Mouse (Mus musculus) cerebellum, adult 11 months (tissue): ENCODE measurements around the gene Frrs1l.

Experiments used
- DNase-seq: peaks from one replicate; pipeline ENCODE4 v3.0.0; 2022

The Frrs1l gene

DNA sequence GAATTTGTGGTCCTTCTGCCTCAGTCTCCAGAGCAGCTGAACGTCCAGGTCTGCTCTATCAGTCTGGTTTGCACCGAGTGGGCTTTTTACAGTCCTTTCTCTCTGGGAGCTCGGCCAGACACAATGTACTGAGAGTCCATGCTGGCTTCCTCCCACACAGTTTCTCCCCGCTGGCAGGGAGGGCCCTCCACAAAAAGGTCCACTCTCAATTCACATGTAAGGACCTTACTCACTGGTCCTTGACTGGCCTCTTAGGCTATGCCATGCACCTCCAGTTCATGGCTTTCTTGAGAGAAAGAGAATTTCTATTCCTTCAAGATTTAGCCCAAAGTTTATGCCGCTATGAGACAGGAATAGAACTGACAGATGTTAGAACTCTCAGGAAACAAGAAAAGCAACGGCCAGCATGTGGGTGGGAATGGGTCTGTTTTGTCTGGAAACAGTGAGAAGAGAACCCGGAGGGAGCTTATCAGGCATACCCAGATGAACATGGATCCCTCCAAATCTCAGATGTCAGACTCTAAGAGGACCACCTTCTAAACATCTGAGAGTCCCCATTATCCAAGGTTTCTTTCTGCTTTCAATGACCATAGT, 24.5 kb downstream of the Frrs1l start:
- no peak for DNase-seq

DNA sequence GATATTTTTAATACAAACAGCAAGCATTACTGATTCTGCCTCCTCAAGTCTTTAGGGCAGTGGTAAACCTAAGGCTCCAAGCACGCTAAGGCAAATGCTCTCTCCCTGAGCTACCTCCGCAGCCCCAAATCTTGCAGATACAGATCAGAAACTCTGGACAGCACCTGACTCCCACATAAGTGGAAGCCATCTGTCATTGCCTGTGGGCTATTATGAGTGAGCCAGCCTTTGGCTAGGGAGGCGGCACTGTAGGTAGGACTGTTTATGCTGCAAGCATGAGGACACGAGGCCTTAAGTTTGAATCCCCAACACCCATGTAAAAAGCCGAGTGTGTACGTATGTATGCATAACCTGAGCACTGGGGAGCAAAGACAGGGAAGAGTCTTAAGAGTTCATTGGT, 26.5 kb downstream of the Frrs1l start:
- DNase-seq = peak; percentile 43

GRCm38 (mm10) chr4:56961320-56961925, 28.8 kb downstream of the Frrs1l start:
- no peak for DNase-seq

DNA sequence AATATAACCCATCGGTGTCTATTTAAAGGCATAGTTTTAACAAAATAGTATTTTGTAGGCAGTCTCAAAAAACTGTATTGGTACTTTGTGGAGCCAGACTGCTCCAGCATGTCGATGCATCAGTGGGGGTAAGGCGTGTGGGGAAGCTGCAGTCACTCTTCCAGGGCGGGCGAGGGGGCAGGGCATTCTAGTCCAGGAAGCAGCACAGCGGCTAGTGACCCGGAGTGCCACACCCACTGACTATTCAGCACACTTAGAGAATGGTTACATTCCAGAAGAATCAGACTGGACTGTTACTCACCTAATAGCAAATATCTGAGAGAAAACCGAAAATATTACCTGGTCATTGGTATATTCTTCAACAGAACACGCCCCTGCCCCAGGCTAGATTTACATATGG, 32.7 kb downstream of the Frrs1l start:
- DNase-seq = no peak

DNA sequence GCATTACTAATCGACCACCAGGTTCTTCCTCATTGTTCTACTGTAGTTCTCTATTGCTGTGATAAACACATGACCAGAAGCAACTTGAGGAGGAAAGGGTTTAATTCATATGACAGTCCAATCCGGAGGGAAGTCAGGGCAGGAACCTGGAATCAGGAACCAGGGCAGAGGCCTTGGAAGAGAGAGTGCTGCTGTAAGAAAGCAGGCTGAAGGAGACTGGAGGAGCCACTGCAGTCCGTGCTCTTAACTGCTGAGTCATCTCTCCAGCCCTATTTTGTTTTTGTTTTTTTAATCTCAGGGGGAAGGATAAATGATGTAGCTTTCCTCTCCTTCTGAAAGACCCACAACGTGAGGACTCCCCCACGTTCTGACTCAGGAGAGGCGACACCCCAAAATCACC, 37.0 kb downstream of the Frrs1l start:
- DNase-seq = no peak

DNA sequence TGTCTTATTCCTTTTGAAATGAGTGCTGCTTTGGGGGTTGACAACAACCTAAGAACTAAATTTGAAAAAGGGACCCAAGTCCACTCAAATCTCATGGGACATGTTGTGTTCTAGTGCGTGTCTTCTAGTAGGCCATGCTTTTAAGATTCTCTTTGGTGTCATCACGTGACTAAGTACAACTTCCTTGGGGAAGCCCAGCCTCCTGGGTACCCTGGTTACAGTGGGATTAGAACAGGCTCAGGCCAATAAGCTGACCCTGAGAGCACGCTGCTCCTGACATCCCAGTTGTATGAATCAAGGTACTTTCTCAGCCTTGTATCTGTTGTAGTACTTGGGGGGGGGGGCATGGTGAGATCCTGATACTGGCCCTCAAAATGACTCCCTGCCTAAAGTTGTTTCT, 38.5 kb downstream of the Frrs1l start:
- no peak for DNase-seq

GRCm38 (mm10) chr4:56949494-56949893, 40.7 kb downstream of the Frrs1l start:
- DNase-seq = no peak

DNA sequence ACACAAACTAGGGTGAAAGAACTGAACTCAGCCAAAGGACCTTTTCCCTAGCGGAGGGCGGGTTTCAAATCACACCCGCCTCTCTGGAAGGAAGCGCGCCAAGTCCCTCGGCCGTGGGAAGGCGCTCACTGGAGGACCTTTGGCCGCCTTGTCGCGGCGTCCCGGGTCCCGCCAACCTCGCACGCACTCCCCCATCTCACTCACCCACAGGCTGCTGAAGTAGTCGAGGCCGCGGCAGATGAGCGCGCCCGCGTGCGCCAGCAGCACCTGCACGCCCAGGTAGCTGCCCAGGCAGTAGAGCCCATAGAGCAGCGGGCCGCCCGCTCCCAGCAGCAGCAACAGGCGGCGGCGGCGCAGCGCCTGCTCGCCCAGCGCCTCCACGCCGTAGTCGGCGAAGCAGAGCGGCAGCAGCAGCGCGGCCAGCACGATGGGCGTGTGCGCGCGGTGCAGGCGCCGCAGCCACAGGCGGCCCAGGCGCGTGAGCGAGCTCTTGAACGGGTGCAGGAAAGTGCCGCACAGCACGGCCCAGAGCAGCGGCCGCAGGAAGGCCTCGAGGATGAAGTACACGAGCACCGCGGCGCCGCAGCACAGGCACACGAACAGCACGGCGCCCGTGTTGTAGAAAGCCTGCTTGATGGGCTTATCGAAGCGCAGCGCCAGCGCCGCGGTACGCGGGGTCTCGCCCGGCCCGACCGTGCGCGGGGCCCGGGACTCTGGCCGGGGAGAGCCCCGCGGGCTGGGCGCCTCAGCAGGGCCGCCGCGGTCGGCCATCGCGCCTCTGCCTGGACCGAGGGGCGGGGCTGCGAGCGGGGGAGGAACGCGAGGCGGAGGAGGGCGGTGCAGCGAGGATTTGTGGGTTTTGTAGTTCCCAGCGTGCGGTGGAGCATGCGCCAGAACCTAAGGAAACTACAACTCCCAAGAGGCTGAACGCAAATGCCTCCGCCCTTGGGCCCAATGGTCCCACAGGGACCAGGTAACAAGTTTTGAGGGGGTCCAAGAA, 43.2 kb downstream of the Frrs1l start, which contains the start of gene Tmem245:
Gene Tmem245 (minus strand): TSS at position 797 of the 1,000 bp plus-strand sequence.
- DNase-seq = peak; percentile 91

DNA sequence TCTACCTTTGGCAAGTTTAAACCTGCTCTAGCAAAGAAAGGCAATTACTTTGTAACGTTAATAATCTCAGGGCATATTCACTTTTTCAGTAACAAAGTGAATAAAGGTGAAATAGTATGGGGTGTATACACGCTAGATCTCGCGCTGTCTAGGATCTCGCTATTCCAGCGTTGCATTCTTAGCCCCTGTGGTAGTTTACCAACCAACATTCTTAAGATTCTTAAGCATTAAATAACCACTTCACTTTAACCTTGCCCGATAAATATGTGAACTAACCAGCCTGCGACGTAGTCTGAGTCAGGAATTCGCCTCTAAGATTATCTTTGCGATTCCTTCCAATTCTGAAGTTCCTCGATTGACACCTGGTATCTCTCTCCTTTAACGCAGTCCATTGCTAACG, 44.0 kb downstream of the Frrs1l start:
- no peak for DNase-seq

DNA sequence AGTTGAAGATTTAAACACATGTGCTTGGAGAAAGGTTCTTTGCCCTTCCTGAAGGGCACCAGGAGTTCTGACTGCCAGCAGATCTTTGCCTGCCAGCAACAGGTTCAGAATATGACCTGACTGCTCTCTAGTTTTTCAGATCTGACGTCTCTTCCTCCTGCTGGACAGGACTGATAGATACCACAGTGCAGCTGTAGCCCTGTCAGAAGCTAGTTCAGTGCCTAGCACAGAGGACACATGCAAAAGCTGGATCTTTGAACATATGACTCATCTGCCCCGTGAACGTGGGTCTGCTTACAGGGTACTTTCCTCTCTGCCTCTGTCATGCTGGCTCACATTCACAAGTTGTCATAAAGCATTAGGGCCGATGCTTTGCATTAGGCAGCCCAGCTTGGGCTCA, 45.9 kb downstream of the Frrs1l start:
- no peak for DNase-seq

DNA sequence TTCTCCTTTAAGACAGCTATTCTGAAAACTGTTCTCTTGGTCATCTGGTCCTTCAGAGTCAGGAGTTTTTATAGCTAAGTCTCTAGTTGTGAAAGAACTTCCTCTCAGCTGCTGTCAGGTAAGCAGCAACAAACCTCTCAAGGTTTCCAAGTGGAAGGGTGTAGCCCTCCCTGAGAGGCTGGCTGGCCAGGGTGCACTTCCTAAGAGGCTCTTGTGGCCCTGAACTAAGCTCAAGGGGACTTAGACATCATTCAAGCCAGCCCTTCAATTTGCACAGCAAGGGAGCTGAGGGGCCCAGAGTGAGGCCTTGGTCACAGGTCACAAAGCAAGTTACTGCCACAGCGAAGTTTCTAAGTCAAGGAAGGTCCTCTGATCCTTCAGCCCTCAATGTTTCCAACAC, 46.9 kb downstream of the Frrs1l start:
- no peak for DNase-seq

DNA sequence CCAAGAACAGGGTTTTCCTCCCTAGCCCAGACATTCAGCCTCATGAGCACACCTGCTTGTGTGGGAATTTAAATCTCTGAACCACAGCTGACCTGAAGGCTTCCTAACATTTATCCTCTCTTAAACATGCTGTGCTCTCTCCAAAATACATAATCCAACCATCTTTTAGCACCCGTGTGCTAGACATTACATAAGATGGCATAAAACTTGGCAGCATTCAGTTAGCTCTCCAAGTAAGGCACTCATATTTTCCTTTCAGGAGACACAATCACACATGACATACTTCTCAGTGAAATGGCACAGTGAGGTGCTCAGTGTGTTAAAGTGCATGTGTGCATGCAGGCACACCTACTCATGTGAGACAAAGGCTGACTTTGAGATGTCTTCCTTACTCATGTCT, 47.6 kb downstream of the Frrs1l start:
- DNase-seq = no peak

DNA sequence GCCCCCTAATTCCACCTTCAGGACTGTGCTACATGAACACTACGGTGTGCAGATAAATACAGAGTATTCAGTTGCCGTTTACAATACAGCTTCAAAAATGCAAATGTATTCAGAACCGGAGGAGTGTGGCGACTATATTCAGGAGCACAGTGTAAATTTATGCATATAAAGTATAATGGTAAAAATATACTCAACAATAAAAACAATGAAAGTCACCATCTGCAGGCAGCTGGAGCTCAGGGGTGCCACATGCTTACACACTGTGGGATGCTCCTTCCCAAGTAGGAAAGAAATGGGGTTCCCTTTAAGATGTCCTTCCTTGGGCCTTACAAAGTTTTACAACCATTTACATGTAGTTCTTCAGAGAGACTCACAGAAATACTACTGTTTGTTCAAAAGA, 48.7 kb downstream of the Frrs1l start:
- no peak for DNase-seq

- DNase-seq = no peak
Observed at GRCm38 (mm10) chr4:56937136-56937535, 53.1 kb downstream of the Frrs1l start.

- no peak for DNase-seq
Observed at GRCm38 (mm10) chr4:56935327-56935726, 54.9 kb downstream of the Frrs1l start.

DNA sequence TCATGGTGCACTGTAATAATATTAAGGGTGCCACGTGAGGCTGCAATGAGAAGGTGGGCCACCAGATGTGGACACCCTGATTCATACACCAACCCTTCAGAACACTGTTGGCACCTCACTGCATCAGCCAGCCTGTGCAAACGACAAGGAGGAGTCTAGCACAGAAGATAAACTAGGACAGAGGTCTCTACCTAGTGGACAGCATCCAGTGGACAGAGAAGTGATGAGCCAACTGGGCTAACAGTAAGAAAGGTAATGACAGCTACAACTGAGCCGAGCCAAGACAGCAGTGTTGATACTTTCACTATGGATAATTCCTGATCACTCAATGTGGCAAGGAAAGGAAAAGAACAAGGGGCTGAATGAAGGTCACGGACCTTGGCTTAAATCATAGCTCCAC, 57.0 kb downstream of the Frrs1l start:
- DNase-seq = no peak

DNA sequence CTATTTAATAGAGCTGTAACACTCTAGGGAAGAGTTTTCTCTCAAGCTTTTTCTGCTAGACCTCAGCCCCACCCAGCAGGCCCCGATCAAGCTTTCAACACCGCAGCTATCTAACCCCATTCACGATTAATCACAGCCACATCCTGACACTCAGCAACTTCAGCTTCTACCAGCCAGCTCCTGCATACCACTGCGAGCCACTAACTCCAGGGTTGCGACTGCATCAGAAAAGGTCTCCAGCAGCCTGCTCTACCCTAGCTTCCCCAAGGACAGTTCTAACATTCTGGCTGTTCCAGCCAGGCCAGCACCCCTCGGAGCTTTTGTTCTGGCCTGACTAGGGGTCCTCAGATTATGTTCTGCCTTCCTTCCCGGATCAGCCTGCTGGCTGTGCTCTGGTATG, 58.1 kb downstream of the Frrs1l start:
- no peak for DNase-seq

DNA sequence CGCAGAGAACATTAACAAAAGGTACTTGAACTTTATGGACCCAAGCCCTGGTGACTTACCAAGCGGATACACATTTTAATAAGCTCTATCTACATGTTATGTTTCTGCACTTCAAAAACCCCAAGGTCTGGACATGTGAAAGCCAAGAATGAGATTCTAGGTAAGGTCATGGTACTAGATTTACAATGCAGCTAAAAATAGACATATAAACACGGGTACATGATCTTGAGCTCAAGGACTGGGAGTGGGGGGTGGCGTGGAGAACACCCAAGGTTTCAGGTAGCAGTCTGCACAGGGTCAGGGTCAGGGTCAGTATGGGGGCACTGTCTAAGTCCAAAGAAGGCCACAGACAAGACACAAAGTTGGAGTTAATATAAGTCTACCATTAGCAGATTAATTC, 59.9 kb downstream of the Frrs1l start:
- DNase-seq = no peak

DNA sequence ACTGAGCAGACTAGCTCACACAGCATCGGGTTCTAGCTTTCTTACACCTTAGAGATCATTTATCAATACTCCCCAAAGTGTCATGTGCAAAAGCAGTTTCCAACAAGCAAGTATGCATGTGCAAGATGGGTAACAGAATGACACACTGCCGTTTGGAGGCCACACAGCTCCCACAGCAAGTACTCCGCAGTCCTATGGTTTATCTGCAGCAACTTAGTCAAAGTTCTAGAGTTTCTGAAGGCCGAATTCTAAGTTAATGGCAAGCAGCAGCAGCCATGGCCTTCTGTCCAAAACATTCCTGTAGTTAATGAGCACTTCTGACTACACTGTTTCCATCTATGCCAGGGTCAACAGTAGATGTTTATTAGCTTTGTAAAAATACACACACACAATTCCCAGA, 63.2 kb downstream of the Frrs1l start:
- DNase-seq = no peak

- no peak for DNase-seq
Observed at GRCm38 (mm10) chr4:56922229-56922628, 68.0 kb downstream of the Frrs1l start.

DNA sequence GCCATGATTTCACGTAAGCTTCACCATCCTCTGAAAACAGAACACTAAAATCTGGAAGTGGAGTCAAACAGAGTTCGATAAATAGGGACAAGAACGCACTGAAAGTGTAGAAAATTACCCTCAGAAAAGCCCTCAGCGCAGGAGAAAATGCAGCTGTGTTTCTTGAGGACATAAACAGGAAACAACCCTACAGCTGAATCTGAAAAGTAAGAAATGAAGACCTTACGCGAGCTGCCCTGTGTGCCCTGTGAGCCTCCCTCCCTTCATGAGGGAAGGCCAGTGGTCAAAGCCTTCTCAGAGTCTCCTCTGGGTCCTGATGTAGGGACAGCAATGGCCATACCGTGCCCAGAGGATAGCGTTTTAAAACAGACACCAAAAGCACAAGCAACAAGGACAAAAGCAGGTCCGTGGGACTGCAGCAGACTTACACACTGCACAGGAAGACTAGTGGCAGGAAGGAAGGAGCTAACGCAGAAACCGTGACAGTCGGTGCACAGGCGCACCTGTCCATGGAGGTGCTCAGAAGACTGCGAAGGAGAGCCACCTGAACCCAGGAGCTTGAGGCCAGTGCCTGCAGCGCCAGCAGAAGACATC, 74.4 kb downstream of the Frrs1l start:
- DNase-seq = no peak

DNA sequence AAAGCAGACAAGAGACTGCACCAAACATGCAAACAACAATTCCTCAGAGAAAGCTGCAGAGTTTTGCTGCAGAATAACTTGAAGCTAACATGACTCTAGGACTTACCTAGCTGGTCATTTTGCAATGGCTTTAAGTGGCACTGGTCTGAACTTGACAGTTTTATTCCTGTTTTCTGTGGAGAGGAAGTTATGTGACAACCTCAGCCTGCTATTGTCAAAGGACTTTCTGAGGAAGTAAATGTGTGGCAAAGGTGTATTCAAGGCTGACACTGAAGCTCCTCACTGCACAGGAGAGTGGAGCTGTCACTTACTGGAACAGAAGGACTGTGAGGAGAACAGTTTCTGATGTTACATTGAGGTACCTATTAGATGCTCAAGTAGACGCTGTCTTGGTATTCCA, 75.4 kb downstream of the Frrs1l start:
- no peak for DNase-seq

- DNase-seq = no peak
Observed at GRCm38 (mm10) chr4:56914338-56914737, 75.9 kb downstream of the Frrs1l start.
